Mouse (Mus musculus): ENCODE measurements at regions not wholly inside any gene's neighbourhood (a gene's known extent, or its start where the extent isn't known, plus 50 kb on each side); places are given as distances from the start of the nearest gene placed in this dataset.

GRCm38 (mm10) chr12:92198738-92199477, 350.0 kb upstream of the Sel1l start:
- Histone ChIP-seq H3K36me3 (replicated peaks; ENCODE audit: control insufficient read depth, insufficient read depth, low read depth, low read length) (no peaks in the 10 kb centered on the region), H3K4me3 (ENCODE audit: low read depth, low read length) (no peak overlapping the region), H3K4me2 (ENCODE audit: low read depth, low read length) (no peak overlapping the region), H3K27ac (replicated peaks; ENCODE audit: low read depth, low read length) (no peak overlapping the region), H3K9ac (replicated peaks; ENCODE audit: low read length) (no peak overlapping the region), H3K9me3 (replicated peaks; ENCODE audit: control insufficient read depth, low read length) (no peaks in the 10 kb centered on the region), H3K27me3 (ENCODE audit: control insufficient read depth, insufficient read depth, low read length) (no peaks in the 10 kb centered on the region), H3K4me1 (ENCODE audit: control insufficient read depth, insufficient read depth, low read length) (no peaks in the 10 kb centered on the region)
- ATAC-seq (replicated peaks; ENCODE audit: insufficient number of reproducible peaks, low FRiP score, low TSS enrichment, low read depth) (no peak), DNase-seq (ENCODE audit: low spot score) (no peak)
- 76% methylated on average over 5 of the region's 5 CpGs for WGBS

- 86% methylated on average over 6 of the region's 6 CpGs for WGBS
- ATAC-seq (replicated peaks; ENCODE audit: insufficient number of reproducible peaks, low FRiP score, low TSS enrichment, low read depth), result no peak
Measured at GRCm38 (mm10) chr12:92193934-92194685, 345.2 kb upstream of the Sel1l start.

GRCm38 (mm10) chr12:92193199-92193933, 344.4 kb upstream of the Sel1l start:
- DNase-seq (ENCODE audit: low spot score) (no peak), ATAC-seq (replicated peaks; ENCODE audit: insufficient number of reproducible peaks, low FRiP score, low TSS enrichment, low read depth) (no peak)
- Histone ChIP-seq H3K9ac (replicated peaks; ENCODE audit: low read length) (no peak overlapping the region), H3K27ac (replicated peaks; ENCODE audit: low read depth, low read length) (no peak overlapping the region), H3K36me3 (replicated peaks; ENCODE audit: control insufficient read depth, insufficient read depth, low read depth, low read length) (no peaks in the 10 kb centered on the region), H3K4me1 (ENCODE audit: control insufficient read depth, insufficient read depth, low read length) (no peaks in the 10 kb centered on the region), H3K4me2 (ENCODE audit: low read depth, low read length) (no peak overlapping the region), H3K4me3 (ENCODE audit: low read depth, low read length) (no peak overlapping the region), H3K9me3 (replicated peaks; ENCODE audit: control insufficient read depth, low read length) (no peaks in the 10 kb centered on the region), H3K27me3 (ENCODE audit: control insufficient read depth, insufficient read depth, low read length) (no peaks in the 10 kb centered on the region)
- WGBS, result 85% methylated on average over 8 of the region's 8 CpGs

More at GRCm38 (mm10) chr12:92193934-92194685, 345.2 kb upstream of the Sel1l start:
- H3K4me1 ChIP-seq (ENCODE audit: control insufficient read depth, insufficient read depth, low read length), result no peaks in the 10 kb centered on the region
- H3K9ac ChIP-seq (replicated peaks; ENCODE audit: low read length), result no peak overlapping the region
- no peaks in the 10 kb centered on the region for H3K36me3 ChIP-seq (replicated peaks; ENCODE audit: control insufficient read depth, insufficient read depth, low read depth, low read length)
- no peak overlapping the region for H3K4me3 ChIP-seq (ENCODE audit: low read depth, low read length)
- H3K4me2 ChIP-seq (ENCODE audit: low read depth, low read length), result no peak overlapping the region
- no peaks in the 10 kb centered on the region for H3K27me3 ChIP-seq (ENCODE audit: control insufficient read depth, insufficient read depth, low read length)
- no peak for DNase-seq (ENCODE audit: low spot score)
- H3K9me3 ChIP-seq (replicated peaks; ENCODE audit: control insufficient read depth, low read length), result no peaks in the 10 kb centered on the region
- no peak overlapping the region for H3K27ac ChIP-seq (replicated peaks; ENCODE audit: low read depth, low read length)

- no peak overlapping the region for H3K9ac ChIP-seq (replicated peaks; ENCODE audit: low read length)
- H3K4me3 ChIP-seq (ENCODE audit: low read depth, low read length), result no peak overlapping the region
- ATAC-seq (replicated peaks; ENCODE audit: insufficient number of reproducible peaks, low FRiP score, low TSS enrichment, low read depth) (no peak), DNase-seq (ENCODE audit: low spot score) (no peak)
- H3K27me3 ChIP-seq (ENCODE audit: control insufficient read depth, insufficient read depth, low read length), result no peaks in the 10 kb centered on the region
- H3K4me2 ChIP-seq (ENCODE audit: low read depth, low read length), result no peak overlapping the region
- H3K4me1 ChIP-seq (ENCODE audit: control insufficient read depth, insufficient read depth, low read length), result no peaks in the 10 kb centered on the region
- H3K9me3 ChIP-seq (replicated peaks; ENCODE audit: control insufficient read depth, low read length), result no peaks in the 10 kb centered on the region
- H3K36me3 ChIP-seq (replicated peaks; ENCODE audit: control insufficient read depth, insufficient read depth, low read depth, low read length), result no peaks in the 10 kb centered on the region
- H3K27ac ChIP-seq (replicated peaks; ENCODE audit: low read depth, low read length), result no peak overlapping the region
Measured at GRCm38 (mm10) chr12:92189022-92189421, 340.1 kb upstream of the Sel1l start.

- H3K4me2 ChIP-seq (ENCODE audit: low read depth, low read length), result no peak overlapping the region
- H3K27me3 ChIP-seq (ENCODE audit: control insufficient read depth, insufficient read depth, low read length), result no peaks in the 10 kb centered on the region
- ATAC-seq (replicated peaks; ENCODE audit: insufficient number of reproducible peaks, low FRiP score, low TSS enrichment, low read depth) (no peak), DNase-seq (ENCODE audit: low spot score) (no peak)
- no peaks in the 10 kb centered on the region for H3K9me3 ChIP-seq (replicated peaks; ENCODE audit: control insufficient read depth, low read length)
- no peaks in the 10 kb centered on the region for H3K36me3 ChIP-seq (replicated peaks; ENCODE audit: control insufficient read depth, insufficient read depth, low read depth, low read length)
- WGBS, result 61% methylated on average over 2 of the region's 2 CpGs
- no peak overlapping the region for H3K4me3 ChIP-seq (ENCODE audit: low read depth, low read length)
- H3K9ac ChIP-seq (replicated peaks; ENCODE audit: low read length), result no peak overlapping the region
- H3K27ac ChIP-seq (replicated peaks; ENCODE audit: low read depth, low read length), result no peak overlapping the region
- no peaks in the 10 kb centered on the region for H3K4me1 ChIP-seq (ENCODE audit: control insufficient read depth, insufficient read depth, low read length)
Measured at GRCm38 (mm10) chr12:92187133-92187482, 338.2 kb upstream of the Sel1l start.

- Histone ChIP-seq H3K4me2 (ENCODE audit: low read depth, low read length) (no peak overlapping the region), H3K9me3 (replicated peaks; ENCODE audit: control insufficient read depth, low read length) (no peaks in the 10 kb centered on the region), H3K4me1 (ENCODE audit: control insufficient read depth, insufficient read depth, low read length) (no peaks in the 10 kb centered on the region), H3K4me3 (ENCODE audit: low read depth, low read length) (no peak overlapping the region), H3K9ac (replicated peaks; ENCODE audit: low read length) (no peak overlapping the region), H3K36me3 (replicated peaks; ENCODE audit: control insufficient read depth, insufficient read depth, low read depth, low read length) (no peaks in the 10 kb centered on the region), H3K27me3 (ENCODE audit: control insufficient read depth, insufficient read depth, low read length) (no peaks in the 10 kb centered on the region), H3K27ac (replicated peaks; ENCODE audit: low read depth, low read length) (no peak overlapping the region)
- 65% methylated on average over 6 of the region's 6 CpGs for WGBS
- DNase-seq (ENCODE audit: low spot score) (peak; percentile 26), ATAC-seq (replicated peaks; ENCODE audit: insufficient number of reproducible peaks, low FRiP score, low TSS enrichment, low read depth) (no peak)
Measured at GRCm38 (mm10) chr12:92186448-92187132, 337.6 kb upstream of the Sel1l start.

- 72% methylated on average over 5 of the region's 5 CpGs for WGBS
- no peak overlapping the region for H3K4me2 ChIP-seq (ENCODE audit: low read depth, low read length)
Measured at GRCm38 (mm10) chr12:92179292-92179691, 330.3 kb upstream of the Sel1l start.

More at GRCm38 (mm10) chr12:92179292-92179691, 330.3 kb upstream of the Sel1l start:
- ATAC-seq (replicated peaks; ENCODE audit: insufficient number of reproducible peaks, low FRiP score, low TSS enrichment, low read depth) (no peak), DNase-seq (ENCODE audit: low spot score) (no peak)
- H3K9ac ChIP-seq (replicated peaks; ENCODE audit: low read length), result no peak overlapping the region
- no peaks in the 10 kb centered on the region for H3K27me3 ChIP-seq (ENCODE audit: control insufficient read depth, insufficient read depth, low read length)
- H3K36me3 ChIP-seq (replicated peaks; ENCODE audit: control insufficient read depth, insufficient read depth, low read depth, low read length), result no peaks in the 10 kb centered on the region
- no peaks in the 10 kb centered on the region for H3K4me1 ChIP-seq (ENCODE audit: control insufficient read depth, insufficient read depth, low read length)
- no peak overlapping the region for H3K4me3 ChIP-seq (ENCODE audit: low read depth, low read length)
- H3K27ac ChIP-seq (replicated peaks; ENCODE audit: low read depth, low read length), result no peak overlapping the region
- no peaks in the 10 kb centered on the region for H3K9me3 ChIP-seq (replicated peaks; ENCODE audit: control insufficient read depth, low read length)
